Mouse (Mus musculus) heart, adult 2 months (tissue): ENCODE data around the gene Grm3. TPM values are rescaled to one million over a fixed set of nuclear protein-coding genes. Genes with fewer than 3 reads are reported as not detected.

ENCODE experiments used
- DNase-seq, 2 experiments: peaks; one replicate each; pipeline ENCODE4 v3.0.0; 2021
- H3K27ac ChIP-seq: fragments of 200-600 bp; 2 replicates; pipeline ENCODE4 v1.8.1; 2022
- H3K27me3 ChIP-seq: fragments of 200-500 bp; 2 replicates; pipeline ENCODE4 v1.6.1; 2012; ENCODE audit warnings: mild to moderate bottlenecking, low read length, inconsistent platforms, mixed read lengths; ENCODE audit not compliant: control insufficient read depth, insufficient read depth
- H3K36me3 ChIP-seq: fragments of 200-500 bp; 2 replicates; pipeline ENCODE4 v1.6.1; 2012; ENCODE audit warnings: low read length, inconsistent platforms; ENCODE audit not compliant: control insufficient read depth, insufficient read depth
- H3K4me1 ChIP-seq: fragments of 200-500 bp; 2 replicates; pipeline ENCODE4 v1.6.1; 2011; ENCODE audit warnings: low read length; ENCODE audit not compliant: control insufficient read depth, insufficient read depth
- H3K4me3 ChIP-seq: fragments of 200-600 bp; 2 replicates; pipeline ENCODE4 v1.8.1; 2022
- H3K79me2 ChIP-seq: fragments of 200-500 bp; replicated peaks from 2 replicates; pipeline ENCODE4 v1.6.1; 2012; ENCODE audit warnings: mild to moderate bottlenecking, inconsistent platforms, low read length, moderate library complexity, mixed read lengths; ENCODE audit not compliant: control insufficient read depth, insufficient read depth
- H3K9ac ChIP-seq: fragments of 200-500 bp; 2 replicates; pipeline ENCODE4 v1.6.1; 2012; ENCODE audit warnings: low read depth, mild to moderate bottlenecking, control low read depth, inconsistent platforms, low read length, mixed read lengths
- CTCF ChIP-seq: fragments of 200-600 bp; IDR thresholded peaks from 2 replicates; pipeline ENCODE4 v1.8.1; 2022; ENCODE audit warnings: antibody characterized with exemption, mild to moderate bottlenecking, moderate library complexity
- EP300 ChIP-seq: fragments of 200-500 bp; IDR thresholded peaks from 2 replicates; pipeline ENCODE4 v1.6.1; 2011; ENCODE audit warnings: low read depth, low read length, control low read depth; ENCODE audit not compliant: insufficient read depth
- POLR2A ChIP-seq: fragments of 200-500 bp; IDR thresholded peaks from 2 replicates; pipeline ENCODE4 v1.6.1; 2011; ENCODE audit warnings: mild to moderate bottlenecking, low read depth, low read length, control low read depth; ENCODE audit not compliant: insufficient read depth
- WGBS: fragments of 180-500 bp; shearing (Covaris S2); methylation state at CpG from one replicate; pipeline ENCODE4 v1.1.7; 2018; 5-methylcytosine and 5-hydroxymethylcytosine counted together
- intact Hi-C: fragments of 180-260 bp; cut with DNase I; formaldehyde crosslinking; loops from one replicate; pipeline ENCODE4 v1.15.1; 2025
- polyA plus RNA-seq: library from polyadenylated mRNA; depleted of rRNA; stranded (reverse); fragments of >200 nt; gene quantifications from 2 replicates; pipeline ENCODE4 v1.2.3, GENCODE M21; 2012
- total RNA-seq, 2 experiments: library from RNA; stranded (reverse); gene quantifications; 2 replicates each; pipeline ENCODE4 v1.2.3; 2021

Grm3 gene
- total and polyA plus RNA-seq, 3 experiments: not detected

DNA sequence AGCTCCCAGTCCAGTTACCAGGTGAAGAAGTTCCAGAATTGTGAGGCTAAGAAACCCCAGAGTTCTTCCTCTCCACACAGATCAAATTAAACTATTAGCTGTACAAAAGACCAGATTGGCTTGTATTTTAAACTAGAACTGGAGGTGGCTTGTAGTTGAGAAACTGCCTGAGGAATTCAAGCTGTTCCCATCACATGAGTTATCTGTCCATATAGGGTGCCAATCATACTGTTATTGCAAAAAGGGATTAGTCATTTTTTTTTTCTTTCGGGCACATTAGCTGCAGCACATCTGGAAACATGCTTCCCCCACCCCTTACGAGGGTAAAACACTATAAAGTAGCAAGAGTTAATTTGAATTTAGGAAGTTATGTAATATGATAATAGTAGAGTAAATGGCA lies 145.9 kb downstream of the Grm3 start:
- WGBS: 64% methylated on average over 2 of the region's 2 CpGs

GRCm38 (mm10) chr5:9578571-9578970 lies 146.4 kb downstream of the Grm3 start:
- TF ChIP-seq CTCF (no peak), POLR2A (no peak)
- H3K27ac ChIP-seq: no peak overlapping the region
- H3K79me2 ChIP-seq: no peaks in the 10 kb centered on the region
- H3K9ac ChIP-seq: no peak overlapping the region
- no peaks in the 10 kb centered on the region for H3K27me3 ChIP-seq
- H3K4me3 ChIP-seq: no peak overlapping the region
- H3K4me1 ChIP-seq: no peaks in the 10 kb centered on the region
- intact Hi-C loops: no loop called here
- no peaks in the 10 kb centered on the region for H3K36me3 ChIP-seq
- no peak for DNase-seq
- 64% methylated on average over 2 of the region's 2 CpGs for WGBS

More for the DNA sequence above, 145.9 kb downstream of the Grm3 start:
- Histone ChIP-seq H3K27ac (no peak overlapping the region), H3K79me2 (no peaks in the 10 kb centered on the region), H3K9ac (no peak overlapping the region), H3K4me3 (no peak overlapping the region), H3K36me3 (no peaks in the 10 kb centered on the region), H3K4me1 (no peaks in the 10 kb centered on the region), H3K27me3 (no peaks in the 10 kb centered on the region)
- intact Hi-C loops: no loop called here
- TF ChIP-seq POLR2A: no peak
- TF ChIP-seq EP300: no peak
- no peak for TF ChIP-seq CTCF
- DNase-seq: no peak

- Histone ChIP-seq H3K36me3 (no peaks in the 10 kb centered on the region), H3K79me2 (no peaks in the 10 kb centered on the region), H3K4me3 (no peak overlapping the region), H3K27ac (no peak overlapping the region), H3K4me1 (no peaks in the 10 kb centered on the region), H3K27me3 (no peaks in the 10 kb centered on the region), H3K9ac (no peak overlapping the region)
- no peak for DNase-seq
- TF ChIP-seq CTCF (no peak), EP300 (no peak), POLR2A (no peak)
- WGBS: 78% methylated on average over 6 of the region's 6 CpGs
- intact Hi-C loops: no loop called here
Measured at GRCm38 (mm10) chr5:9570946-9571345, 154.0 kb downstream of the Grm3 start.

- 41% methylated on average over 3 of the region's 3 CpGs for WGBS
- intact Hi-C loops: no loop called here
- Histone ChIP-seq H3K4me1 (no peaks in the 10 kb centered on the region), H3K9ac (no peak overlapping the region), H3K79me2 (no peaks in the 10 kb centered on the region), H3K27me3 (no peaks in the 10 kb centered on the region), H3K36me3 (no peaks in the 10 kb centered on the region), H3K27ac (no peak overlapping the region), H3K4me3 (no peak overlapping the region)
- no peak for DNase-seq
- TF ChIP-seq POLR2A: no peak
- no peak for TF ChIP-seq EP300
- no peak for TF ChIP-seq CTCF
Measured at GRCm38 (mm10) chr5:9557706-9558105, 167.3 kb downstream of the Grm3 start.

GRCm38 (mm10) chr5:9540822-9541557 lies 184.0 kb downstream of the Grm3 start:
- no peak overlapping the region for H3K4me3 ChIP-seq
- no peaks in the 10 kb centered on the region for H3K27me3 ChIP-seq
- no peaks in the 10 kb centered on the region for H3K4me1 ChIP-seq
- no peak overlapping the region for H3K27ac ChIP-seq
- no peaks in the 10 kb centered on the region for H3K79me2 ChIP-seq
- no peaks in the 10 kb centered on the region for H3K36me3 ChIP-seq
- whole genome bisulfite sequencing: 38% methylated on average over 8 of the region's 8 CpGs
- DNase-seq: no peak
- TF ChIP-seq EP300 (no peak), POLR2A (no peak), CTCF (peak; percentile 63)
- no peak overlapping the region for H3K9ac ChIP-seq
- intact Hi-C loops: loop anchor here (1.0 kb wide), 1 partner anchor 162 kb away; no protein-coding TSS in a partner anchor

- WGBS: 71% methylated on average over 4 of the region's 4 CpGs
- Histone ChIP-seq H3K4me1 (no peaks in the 10 kb centered on the region), H3K27me3 (no peaks in the 10 kb centered on the region), H3K9ac (no peak overlapping the region), H3K4me3 (no peak overlapping the region), H3K36me3 (no peaks in the 10 kb centered on the region), H3K79me2 (no peaks in the 10 kb centered on the region), H3K27ac (no peak overlapping the region)
- no peak for DNase-seq
- intact Hi-C loops: no loop called here
- TF ChIP-seq EP300 (no peak), POLR2A (no peak), CTCF (no peak)
Measured at GRCm38 (mm10) chr5:9525507-9525906, 199.5 kb downstream of the Grm3 start.
